Mouse (Mus musculus) embryonic facial prominence, embryonic 15.5 days (tissue): ENCODE results near the gene Gch1. TPM values are rescaled to one million over a fixed set of nuclear protein-coding genes. Genes with fewer than 3 reads are reported as not detected.

Source experiments
- ATAC-seq: fragments of 200-750 bp; cut with Nextera tagmentation; 2 replicates; pipeline ENCODE4 v1.8.0; 2017; ENCODE audit warnings: low read depth, moderate TSS enrichment; ENCODE audit not compliant: insufficient number of reproducible peaks, low FRiP score, low TSS enrichment
- H3K27ac ChIP-seq: fragments of 300-500 bp; sonication (generic); replicated peaks from 2 replicates; pipeline ENCODE4 v1.5.1; 2015; ENCODE audit warnings: mild to moderate bottlenecking, inconsistent platforms
- H3K27me3 ChIP-seq: fragments of 300-500 bp; sonication (generic); 2 replicates; pipeline ENCODE4 v1.6.1; 2015; ENCODE audit warnings: inconsistent platforms
- H3K36me3 ChIP-seq: fragments of 300-500 bp; sonication (generic); 2 replicates; pipeline ENCODE4 v1.6.1; 2015; ENCODE audit warnings: mild to moderate bottlenecking, inconsistent platforms
- H3K4me1 ChIP-seq: fragments of 300-500 bp; sonication (generic); 2 replicates; pipeline ENCODE4 v1.6.1; 2015; ENCODE audit warnings: inconsistent platforms
- H3K4me2 ChIP-seq: fragments of 300-500 bp; sonication (generic); replicated peaks from 2 replicates; pipeline ENCODE4 v1.6.1; 2015; ENCODE audit warnings: mild to moderate bottlenecking, inconsistent platforms
- H3K4me3 ChIP-seq: fragments of 300-500 bp; sonication (generic); replicated peaks from 2 replicates; pipeline ENCODE4 v1.5.1; 2015; ENCODE audit warnings: mild to moderate bottlenecking, inconsistent platforms
- H3K9ac ChIP-seq: fragments of 300-500 bp; sonication (generic); 2 replicates; pipeline ENCODE4 v1.6.1; 2015; ENCODE audit warnings: inconsistent platforms
- H3K9me3 ChIP-seq: fragments of 300-500 bp; sonication (generic); replicated peaks from 2 replicates; pipeline ENCODE4 v1.6.1; 2016; ENCODE audit warnings: inconsistent platforms
- WGBS: fragments of 180-500 bp; shearing (Covaris S2); methylation state at CpG from one replicate; pipeline ENCODE4 v1.1.7; 2015; 5-methylcytosine and 5-hydroxymethylcytosine counted together
- polyA plus RNA-seq: library from polyadenylated mRNA; unstranded; fragments of >200 nt; fragmentation: Nextera tagmentation; extraction: Ambion mirVana; gene quantifications from 2 replicates; pipeline ENCODE4 v1.2.1, GENCODE M21; 2015

Gch1 gene
- polyA plus RNA-seq, 1 experiment from 2014 or later: 1.3 TPM

DNA sequence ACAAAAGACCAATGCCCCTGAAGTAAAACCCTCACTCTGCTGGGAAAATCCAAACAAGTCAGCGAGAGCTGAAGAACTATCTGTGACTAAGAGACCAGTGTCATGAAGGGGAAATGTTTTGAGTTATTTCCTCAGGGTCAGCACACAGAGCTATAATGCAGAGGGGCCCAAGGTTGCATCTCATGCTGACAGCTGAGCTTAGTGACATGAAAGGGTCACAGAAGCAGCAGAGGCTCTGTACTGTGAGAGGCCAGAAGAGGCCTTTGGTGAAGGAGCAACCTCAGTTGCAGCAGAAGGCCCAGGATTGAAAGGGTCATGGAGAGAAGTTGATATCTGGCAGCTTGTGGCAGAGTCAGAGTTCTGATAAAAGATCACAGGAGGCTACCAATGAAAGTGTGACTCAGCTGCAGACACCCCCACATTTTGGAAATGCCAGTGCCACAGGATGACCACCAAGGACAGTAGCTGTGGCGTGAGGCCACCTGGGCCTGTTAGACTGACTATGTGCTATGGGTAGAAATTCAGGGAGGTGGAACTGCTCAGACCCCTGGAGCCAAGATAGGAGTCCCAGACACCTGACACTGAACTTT, 29.1 kb downstream of the Gch1 start:
- no peak overlapping the region for H3K4me2 ChIP-seq
- no peak for ATAC-seq
- no peak overlapping the region for H3K27ac ChIP-seq
- H3K4me3 ChIP-seq: no peak overlapping the region
- 76% methylated on average over 2 of the region's 2 CpGs for WGBS
- no peaks in the 10 kb centered on the region for H3K4me1 ChIP-seq
- H3K9me3 ChIP-seq: no peaks in the 10 kb centered on the region
- H3K27me3 ChIP-seq: no peaks in the 10 kb centered on the region
- no peaks in the 10 kb centered on the region for H3K36me3 ChIP-seq
- no peak overlapping the region for H3K9ac ChIP-seq

DNA sequence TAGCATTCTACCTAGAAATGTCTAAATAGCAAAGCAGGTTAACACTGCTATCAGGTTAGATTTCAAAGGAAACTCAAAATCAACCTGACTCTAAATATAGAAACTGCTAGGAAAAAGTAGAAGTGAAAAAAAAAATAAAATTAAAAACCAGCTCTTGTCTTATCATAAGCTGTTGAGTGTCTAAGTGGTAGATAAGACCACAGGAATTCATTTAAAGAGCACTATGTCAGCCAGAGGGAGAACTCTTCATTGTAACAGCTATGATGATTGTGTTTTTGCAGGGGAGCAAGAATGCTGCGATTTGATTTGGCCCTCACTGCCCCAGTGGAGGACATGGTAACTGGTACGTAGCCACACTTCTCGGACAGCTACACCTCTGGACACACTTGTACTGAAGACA, 34.9 kb downstream of the Gch1 start:
- H3K4me1 ChIP-seq: no peaks in the 10 kb centered on the region
- no peaks in the 10 kb centered on the region for H3K27me3 ChIP-seq
- 93% methylated on average over 3 of the region's 3 CpGs for WGBS
- H3K9me3 ChIP-seq: no peaks in the 10 kb centered on the region
- no peak for ATAC-seq
- H3K9ac ChIP-seq: no peak overlapping the region
- H3K4me3 ChIP-seq: no peak overlapping the region
- no peak overlapping the region for H3K4me2 ChIP-seq
- no peaks in the 10 kb centered on the region for H3K36me3 ChIP-seq
- no peak overlapping the region for H3K27ac ChIP-seq

- no peaks in the 10 kb centered on the region for H3K4me1 ChIP-seq
- WGBS: 85% methylated on average over 6 of the region's 6 CpGs
- no peak overlapping the region for H3K4me2 ChIP-seq
- H3K36me3 ChIP-seq: no peaks in the 10 kb centered on the region
- H3K27ac ChIP-seq: no peak overlapping the region
- H3K9ac ChIP-seq: no peak overlapping the region
- H3K9me3 ChIP-seq: no peaks in the 10 kb centered on the region
- ATAC-seq: no peak
- H3K27me3 ChIP-seq: no peaks in the 10 kb centered on the region
- H3K4me3 ChIP-seq: no peak overlapping the region
These were observed 37.9 kb downstream of the Gch1 start for GRCm38 (mm10) chr14:47151306-47151705.

GRCm38 (mm10) chr14:47144326-47144725, 44.9 kb downstream of the Gch1 start:
- no peaks in the 10 kb centered on the region for H3K27me3 ChIP-seq

GRCm38 (mm10) chr14:47138853-47139252, 50.4 kb downstream of the Gch1 start:
- no peak for ATAC-seq
- no peak overlapping the region for H3K27ac ChIP-seq
- H3K9ac ChIP-seq: no peak overlapping the region
- H3K4me1 ChIP-seq: no peaks in the 10 kb centered on the region
- H3K27me3 ChIP-seq: no peaks in the 10 kb centered on the region
- 73% methylated on average over 3 of the region's 3 CpGs for WGBS
- H3K9me3 ChIP-seq: no peaks in the 10 kb centered on the region
- H3K36me3 ChIP-seq: no peaks in the 10 kb centered on the region
- H3K4me3 ChIP-seq: no peak overlapping the region
- H3K4me2 ChIP-seq: no peak overlapping the region

More at GRCm38 (mm10) chr14:47144326-47144725, 44.9 kb downstream of the Gch1 start:
- WGBS: 93% methylated on average over 5 of the region's 5 CpGs
- no peak overlapping the region for H3K27ac ChIP-seq
- no peaks in the 10 kb centered on the region for H3K4me1 ChIP-seq
- H3K4me3 ChIP-seq: no peak overlapping the region
- no peak for ATAC-seq
- no peak overlapping the region for H3K4me2 ChIP-seq
- H3K9ac ChIP-seq: no peak overlapping the region
- H3K36me3 ChIP-seq: no peaks in the 10 kb centered on the region
- H3K9me3 ChIP-seq: no peaks in the 10 kb centered on the region

GRCm38 (mm10) chr14:47136637-47137036, 52.6 kb downstream of the Gch1 start:
- H3K9me3 ChIP-seq: no peaks in the 10 kb centered on the region
- no peak overlapping the region for H3K4me3 ChIP-seq
- H3K4me1 ChIP-seq: no peaks in the 10 kb centered on the region
- no peak overlapping the region for H3K9ac ChIP-seq
- no peak overlapping the region for H3K4me2 ChIP-seq
- no peaks in the 10 kb centered on the region for H3K27me3 ChIP-seq
- no peak overlapping the region for H3K27ac ChIP-seq
- no peaks in the 10 kb centered on the region for H3K36me3 ChIP-seq
- 73% methylated on average over 5 of the region's 5 CpGs for WGBS
- no peak for ATAC-seq

GRCm38 (mm10) chr14:47133948-47134347, 55.3 kb downstream of the Gch1 start:
- Histone ChIP-seq H3K27me3 (no peaks in the 10 kb centered on the region), H3K4me3 (no peak overlapping the region), H3K36me3 (no peaks in the 10 kb centered on the region), H3K9me3 (no peaks in the 10 kb centered on the region), H3K4me2 (no peak overlapping the region), H3K9ac (no peak overlapping the region), H3K27ac (no peak overlapping the region), H3K4me1 (no peaks in the 10 kb centered on the region)
- WGBS: 61% methylated on average over 10 of the region's 10 CpGs
- no peak for ATAC-seq

DNA sequence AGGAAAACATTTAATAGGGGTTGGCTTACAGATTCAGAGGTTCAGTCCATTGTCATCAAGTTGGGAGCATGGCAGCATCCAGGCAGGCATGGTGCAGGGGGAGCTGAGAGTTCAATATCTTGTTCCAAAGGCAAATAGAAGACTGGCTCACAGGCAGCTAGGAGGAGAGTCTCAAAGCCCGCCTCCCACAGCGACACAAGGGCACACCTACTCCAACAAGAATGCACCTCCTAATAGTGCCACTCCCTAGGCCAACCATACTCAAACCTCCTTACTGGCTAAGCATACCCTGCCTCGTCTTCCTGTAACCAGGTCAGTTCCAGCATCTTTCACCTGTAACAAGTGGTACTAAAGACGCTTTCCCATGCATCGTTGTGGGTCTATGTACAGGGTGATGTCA, 61.2 kb downstream of the Gch1 start:
- H3K4me1 ChIP-seq: no peaks in the 10 kb centered on the region
- H3K27me3 ChIP-seq: no peaks in the 10 kb centered on the region
- ATAC-seq: no peak
- no peaks in the 10 kb centered on the region for H3K36me3 ChIP-seq
- no peak overlapping the region for H3K4me2 ChIP-seq
- no peak overlapping the region for H3K9ac ChIP-seq
- 80% methylated on average over 5 of the region's 5 CpGs for WGBS
- H3K27ac ChIP-seq: no peak overlapping the region
- H3K9me3 ChIP-seq: 0 out of 2 replicates have a peak, but pooled peaks cover under 1% of the 10 kb centered on the region
- H3K4me3 ChIP-seq: no peak overlapping the region

DNA sequence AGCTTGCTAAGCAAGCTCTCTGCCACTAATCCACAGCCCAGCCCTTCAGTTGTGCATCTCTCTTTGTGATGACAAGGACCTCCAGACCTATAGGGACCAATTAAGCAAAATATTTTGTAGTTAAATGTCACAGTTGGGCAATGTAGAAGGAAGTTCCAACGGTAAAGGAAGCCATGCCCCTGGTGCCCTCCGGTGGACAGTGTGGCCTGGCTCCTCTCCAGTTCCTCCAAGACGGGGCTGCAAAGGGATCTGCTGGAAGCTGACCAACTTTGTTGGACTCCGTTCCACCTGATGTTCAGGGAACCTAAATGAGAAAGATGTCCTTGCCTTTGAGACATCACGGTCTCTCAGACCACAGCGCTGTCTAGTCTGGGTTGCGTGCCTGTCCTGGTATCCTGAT, 71.7 kb downstream of the Gch1 start:
- Histone ChIP-seq H3K4me1 (no peaks in the 10 kb centered on the region), H3K9ac (no peak overlapping the region), H3K27ac (no peak overlapping the region), H3K4me2 (no peak overlapping the region), H3K27me3 (no peaks in the 10 kb centered on the region), H3K36me3 (no peaks in the 10 kb centered on the region), H3K9me3 (no peaks in the 10 kb centered on the region), H3K4me3 (no peak overlapping the region)
- 69% methylated on average over 7 of the region's 7 CpGs for WGBS
- no peak for ATAC-seq

DNA sequence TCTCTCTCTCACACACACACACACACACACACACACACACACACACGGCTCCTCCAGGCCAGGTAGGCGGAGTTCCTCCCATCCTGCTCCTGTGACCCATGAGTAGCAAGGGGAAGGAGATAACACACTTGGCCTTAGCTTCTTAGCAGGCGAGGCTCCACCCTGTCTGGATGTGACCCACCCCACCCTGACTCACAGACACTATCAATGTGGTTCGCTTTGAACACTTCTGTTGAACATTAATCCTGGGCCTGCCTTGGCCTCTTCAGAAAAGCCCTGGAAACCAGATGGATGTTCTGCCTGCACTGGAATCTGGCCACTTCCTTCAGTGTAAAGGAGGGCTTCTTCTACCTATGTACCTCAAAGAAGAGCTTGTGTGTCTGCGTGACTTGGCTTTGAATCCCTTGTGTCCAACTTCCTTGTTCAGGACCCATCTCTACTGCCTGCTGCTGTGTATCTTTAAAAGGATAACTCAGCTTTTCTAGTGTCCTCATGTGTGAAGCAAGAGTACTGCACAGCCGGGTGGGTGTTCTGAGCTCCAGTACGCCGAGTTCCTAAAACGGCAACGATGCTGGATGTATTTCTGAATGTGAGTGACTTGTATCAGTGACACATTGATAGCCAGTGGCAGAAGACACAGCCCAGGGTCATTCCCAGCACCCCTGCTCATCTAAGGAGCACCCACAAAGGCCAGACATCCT, 73.0 kb downstream of the Gch1 start:
- no peaks in the 10 kb centered on the region for H3K4me1 ChIP-seq
- no peaks in the 10 kb centered on the region for H3K9me3 ChIP-seq
- no peaks in the 10 kb centered on the region for H3K27me3 ChIP-seq
- H3K4me3 ChIP-seq: no peak overlapping the region
- no peak overlapping the region for H3K4me2 ChIP-seq
- H3K27ac ChIP-seq: no peak overlapping the region
- H3K9ac ChIP-seq: no peak overlapping the region
- WGBS: 80% methylated on average over 9 of the region's 10 CpGs
- ATAC-seq: no peak
- no peaks in the 10 kb centered on the region for H3K36me3 ChIP-seq

GRCm38 (mm10) chr14:47115154-47115553, 74.1 kb downstream of the Gch1 start:
- Histone ChIP-seq H3K4me2 (no peak overlapping the region), H3K4me3 (no peak overlapping the region), H3K9me3 (no peaks in the 10 kb centered on the region), H3K9ac (no peak overlapping the region), H3K27me3 (no peaks in the 10 kb centered on the region), H3K4me1 (no peaks in the 10 kb centered on the region), H3K36me3 (no peaks in the 10 kb centered on the region), H3K27ac (no peak overlapping the region)
- ATAC-seq: no peak
- WGBS: 62% methylated on average over 9 of the region's 9 CpGs

DNA sequence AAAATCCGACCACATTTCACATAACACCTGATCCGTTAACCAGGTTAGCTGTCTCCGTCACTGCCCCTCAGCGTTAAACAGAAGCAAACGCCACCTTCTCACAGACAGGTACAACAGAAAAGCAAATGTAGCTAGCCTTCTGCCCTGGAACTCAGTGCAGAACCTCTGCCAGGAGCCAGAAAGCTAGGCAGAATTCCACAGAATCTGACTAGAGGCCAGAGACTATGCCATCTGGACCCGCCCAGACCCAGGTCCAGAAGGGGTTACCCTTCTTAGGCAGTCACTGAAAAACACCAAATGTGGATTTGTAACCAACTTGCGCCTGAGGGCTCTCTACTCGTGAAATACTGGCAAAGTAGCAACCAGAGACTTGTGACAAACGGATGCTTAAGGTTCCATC, 77.9 kb downstream of the Gch1 start:
- no peak overlapping the region for H3K9ac ChIP-seq
- H3K27me3 ChIP-seq: no peaks in the 10 kb centered on the region
- no peaks in the 10 kb centered on the region for H3K4me1 ChIP-seq
- no peak overlapping the region for H3K4me3 ChIP-seq
- no peak for ATAC-seq
- 0 out of 2 replicates have a peak, but pooled peaks cover 3% of the 10 kb centered on the region for H3K36me3 ChIP-seq
- no peak overlapping the region for H3K4me2 ChIP-seq
- H3K27ac ChIP-seq: no peak overlapping the region
- H3K9me3 ChIP-seq: no peaks in the 10 kb centered on the region
- WGBS: 37% methylated on average over 9 of the region's 9 CpGs
